Mouse (Mus musculus): ENCODE data around the gene Arhgap24. TPM values are rescaled to one million over a fixed set of nuclear protein-coding genes. Genes with fewer than 3 reads are reported as not detected.

Gene Arhgap24
- polyA plus RNA-seq, 1 experiment from 2014 or later, result 23.8 TPM

- no peak for ATAC-seq (ENCODE audit: insufficient number of reproducible peaks, insufficient read depth, low FRiP score, low TSS enrichment, low read depth)
- 76% methylated on average over 3 of the region's 3 CpGs for WGBS
Measured at GRCm38 (mm10) chr5:102503066-102503465, 21.9 kb downstream of the Arhgap24 start.

GRCm38 (mm10) chr5:102503868-102504267 is 22.7 kb downstream of the Arhgap24 start:
- no peaks in the 10 kb centered on the region for H3K4me1 ChIP-seq
- H3K9ac ChIP-seq, result no peak overlapping the region
- 80% methylated on average over 2 of the region's 2 CpGs for WGBS
- no peak for ATAC-seq (ENCODE audit: insufficient number of reproducible peaks, insufficient read depth, low FRiP score, low TSS enrichment, low read depth)
- H3K4me3 ChIP-seq, result no peak overlapping the region
- no peaks in the 10 kb centered on the region for H3K36me3 ChIP-seq
- no peaks in the 10 kb centered on the region for H3K9me3 ChIP-seq
- no peak overlapping the region for H3K27ac ChIP-seq
- no peaks in the 10 kb centered on the region for H3K27me3 ChIP-seq
- H3K4me2 ChIP-seq, result no peak overlapping the region

More at GRCm38 (mm10) chr5:102503066-102503465, 21.9 kb downstream of the Arhgap24 start:
- Histone ChIP-seq H3K4me1 (no peaks in the 10 kb centered on the region), H3K9ac (no peak overlapping the region), H3K4me3 (no peak overlapping the region), H3K36me3 (no peaks in the 10 kb centered on the region), H3K9me3 (no peaks in the 10 kb centered on the region), H3K27me3 (no peaks in the 10 kb centered on the region), H3K4me2 (no peak overlapping the region), H3K27ac (no peak overlapping the region)

DNA sequence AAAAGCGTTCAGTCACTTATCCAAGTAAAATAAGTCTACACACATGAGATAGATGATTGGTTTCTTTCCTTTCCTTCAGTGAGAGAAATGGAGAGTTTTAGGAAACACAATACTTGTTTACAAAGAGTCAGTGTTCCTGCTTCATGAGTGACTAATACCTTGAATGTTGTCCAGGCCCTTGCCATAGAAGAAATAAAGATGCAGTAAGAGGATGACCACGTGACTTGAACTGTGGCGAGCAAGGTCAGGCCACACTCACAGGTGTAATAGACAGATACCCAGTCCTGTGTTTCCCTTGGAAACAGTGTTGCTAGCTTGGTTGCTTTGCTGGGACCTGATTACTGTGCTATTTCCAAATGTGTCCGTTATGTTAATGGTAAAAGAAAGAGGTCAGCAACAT is 23.4 kb downstream of the Arhgap24 start:
- no peaks in the 10 kb centered on the region for H3K36me3 ChIP-seq
- no peak overlapping the region for H3K4me2 ChIP-seq
- H3K9me3 ChIP-seq, result no peaks in the 10 kb centered on the region
- no peak for ATAC-seq (ENCODE audit: insufficient number of reproducible peaks, insufficient read depth, low FRiP score, low TSS enrichment, low read depth)
- H3K27ac ChIP-seq, result no peak overlapping the region
- no peak overlapping the region for H3K9ac ChIP-seq
- H3K4me3 ChIP-seq, result no peak overlapping the region
- 82% methylated on average over 4 of the region's 4 CpGs for WGBS
- no peaks in the 10 kb centered on the region for H3K27me3 ChIP-seq
- H3K4me1 ChIP-seq, result 0 out of 2 replicates have a peak, but pooled peaks cover 3% of the 10 kb centered on the region

DNA sequence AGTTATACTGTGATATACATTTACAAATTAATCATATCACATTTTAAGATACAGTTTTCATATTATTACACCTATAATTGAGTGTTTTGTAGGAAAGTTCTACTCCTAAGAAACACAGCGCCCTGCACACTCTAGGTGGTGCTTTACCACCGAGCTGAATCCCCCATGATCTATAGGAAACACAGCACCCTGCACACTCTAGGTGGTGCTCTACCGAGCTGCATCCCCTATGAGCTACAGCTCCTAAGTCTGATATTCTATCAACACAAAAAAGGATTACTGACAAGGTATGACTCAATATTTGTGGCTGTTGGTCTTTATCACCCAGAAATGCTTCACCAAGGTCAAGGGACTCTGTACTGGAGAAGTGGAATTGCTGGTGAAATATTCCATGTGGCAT is 27.0 kb downstream of the Arhgap24 start:
- Histone ChIP-seq H3K4me1 (0 out of 2 replicates have a peak, but pooled peaks cover 3% of the 10 kb centered on the region), H3K9ac (no peak overlapping the region), H3K27me3 (no peaks in the 10 kb centered on the region), H3K27ac (no peak overlapping the region), H3K4me2 (no peak overlapping the region), H3K36me3 (no peaks in the 10 kb centered on the region), H3K4me3 (no peak overlapping the region), H3K9me3 (no peaks in the 10 kb centered on the region)
- WGBS, result 66% methylated on average over 3 of the region's 3 CpGs
- no peak for ATAC-seq (ENCODE audit: insufficient number of reproducible peaks, insufficient read depth, low FRiP score, low TSS enrichment, low read depth)

- H3K4me3 ChIP-seq, result no peak overlapping the region
- ATAC-seq (ENCODE audit: insufficient number of reproducible peaks, insufficient read depth, low FRiP score, low TSS enrichment, low read depth), result no peak
- no peak overlapping the region for H3K27ac ChIP-seq
- H3K27me3 ChIP-seq, result no peaks in the 10 kb centered on the region
- no peaks in the 10 kb centered on the region for H3K36me3 ChIP-seq
- H3K9me3 ChIP-seq, result no peaks in the 10 kb centered on the region
- H3K4me1 ChIP-seq, result 0 out of 2 replicates have a peak, but pooled peaks cover 3% of the 10 kb centered on the region
- 65% methylated on average over 2 of the region's 2 CpGs for WGBS
- no peak overlapping the region for H3K4me2 ChIP-seq
- no peak overlapping the region for H3K9ac ChIP-seq
Measured at GRCm38 (mm10) chr5:102509381-102509780, 28.2 kb downstream of the Arhgap24 start.

DNA sequence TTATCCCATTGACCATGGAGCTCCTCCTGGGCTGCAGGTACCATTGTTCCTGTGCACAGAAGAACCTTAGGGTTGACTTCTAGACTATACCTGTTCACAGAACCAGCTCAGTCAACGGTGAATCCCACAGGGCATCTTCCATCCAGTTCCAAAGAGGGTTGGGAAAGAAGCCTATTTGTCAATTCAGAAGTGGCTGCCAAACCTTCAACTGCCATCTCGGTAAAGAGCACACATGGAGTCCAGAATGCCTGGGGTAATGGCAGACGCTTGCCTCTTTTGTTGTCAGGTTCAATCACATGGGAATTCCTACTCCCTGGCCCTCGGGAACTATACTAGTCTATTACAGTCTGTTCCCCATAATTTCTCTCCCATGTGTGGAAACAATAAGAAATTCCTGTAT is 30.5 kb downstream of the Arhgap24 start:
- H3K4me2 ChIP-seq, result no peak overlapping the region
- H3K9me3 ChIP-seq, result no peaks in the 10 kb centered on the region
- no peak for ATAC-seq (ENCODE audit: insufficient number of reproducible peaks, insufficient read depth, low FRiP score, low TSS enrichment, low read depth)
- 56% methylated on average over 4 of the region's 4 CpGs for WGBS
- H3K4me3 ChIP-seq, result no peak overlapping the region
- no peaks in the 10 kb centered on the region for H3K36me3 ChIP-seq
- H3K27me3 ChIP-seq, result no peaks in the 10 kb centered on the region
- H3K4me1 ChIP-seq, result peaks cover 5% of the 10 kb centered on the region; the same call in 1 of the 2 replicates
- no peak overlapping the region for H3K27ac ChIP-seq
- H3K9ac ChIP-seq, result no peak overlapping the region

- 71% methylated on average over 7 of the region's 7 CpGs for WGBS
Measured at GRCm38 (mm10) chr5:102515496-102515895, 34.3 kb downstream of the Arhgap24 start.

GRCm38 (mm10) chr5:102520506-102520905 is 39.3 kb downstream of the Arhgap24 start:
- 81% methylated on average over 1 of the region's 1 CpGs for WGBS
- Histone ChIP-seq H3K9me3 (no peaks in the 10 kb centered on the region), H3K27me3 (no peaks in the 10 kb centered on the region), H3K9ac (no peak overlapping the region), H3K27ac (no peak overlapping the region), H3K4me2 (no peak overlapping the region), H3K36me3 (0 out of 2 replicates have a peak, but pooled peaks cover 6% of the 10 kb centered on the region), H3K4me1 (no peaks in the 10 kb centered on the region), H3K4me3 (no peak overlapping the region)
- ATAC-seq (ENCODE audit: insufficient number of reproducible peaks, insufficient read depth, low FRiP score, low TSS enrichment, low read depth), result no peak

More at GRCm38 (mm10) chr5:102515496-102515895, 34.3 kb downstream of the Arhgap24 start:
- ATAC-seq (ENCODE audit: insufficient number of reproducible peaks, insufficient read depth, low FRiP score, low TSS enrichment, low read depth), result no peak
- Histone ChIP-seq H3K27ac (no peak overlapping the region), H3K9me3 (no peaks in the 10 kb centered on the region), H3K4me2 (no peak overlapping the region), H3K4me1 (peaks cover 2% of the 10 kb centered on the region; the same call in 1 of the 2 replicates), H3K27me3 (no peaks in the 10 kb centered on the region), H3K36me3 (0 out of 2 replicates have a peak, but pooled peaks cover 6% of the 10 kb centered on the region), H3K4me3 (no peak overlapping the region), H3K9ac (no peak overlapping the region)

GRCm38 (mm10) chr5:102535311-102535710 is 54.1 kb downstream of the Arhgap24 start:
- no peak overlapping the region for H3K9ac ChIP-seq
- H3K36me3 ChIP-seq, result no peaks in the 10 kb centered on the region
- no peaks in the 10 kb centered on the region for H3K27me3 ChIP-seq
- no peak overlapping the region for H3K27ac ChIP-seq
- no peak overlapping the region for H3K4me3 ChIP-seq
- H3K4me1 ChIP-seq, result no peaks in the 10 kb centered on the region
- no peak overlapping the region for H3K4me2 ChIP-seq
- no peak for ATAC-seq (ENCODE audit: insufficient number of reproducible peaks, insufficient read depth, low FRiP score, low TSS enrichment, low read depth)
- no peaks in the 10 kb centered on the region for H3K9me3 ChIP-seq
- WGBS, result 87% methylated on average over 9 of the region's 9 CpGs

GRCm38 (mm10) chr5:102537819-102538218 is 56.6 kb downstream of the Arhgap24 start:
- Histone ChIP-seq H3K27ac (no peak overlapping the region), H3K4me1 (no peaks in the 10 kb centered on the region), H3K36me3 (no peaks in the 10 kb centered on the region), H3K9ac (no peak overlapping the region), H3K4me2 (no peak overlapping the region), H3K27me3 (no peaks in the 10 kb centered on the region), H3K9me3 (no peaks in the 10 kb centered on the region), H3K4me3 (no peak overlapping the region)
- WGBS, result 79% methylated on average over 3 of the region's 3 CpGs
- no peak for ATAC-seq (ENCODE audit: insufficient number of reproducible peaks, insufficient read depth, low FRiP score, low TSS enrichment, low read depth)

- no peak overlapping the region for H3K4me2 ChIP-seq
- H3K9me3 ChIP-seq, result no peaks in the 10 kb centered on the region
- no peak for ATAC-seq (ENCODE audit: insufficient number of reproducible peaks, insufficient read depth, low FRiP score, low TSS enrichment, low read depth)
- H3K9ac ChIP-seq, result no peak overlapping the region
- H3K36me3 ChIP-seq, result no peaks in the 10 kb centered on the region
- H3K4me1 ChIP-seq, result peaks cover 16% of the 10 kb centered on the region
- H3K27ac ChIP-seq, result no peak overlapping the region
- WGBS, result 94% methylated on average over 4 of the region's 4 CpGs
- H3K27me3 ChIP-seq, result no peaks in the 10 kb centered on the region
- no peak overlapping the region for H3K4me3 ChIP-seq
Measured at GRCm38 (mm10) chr5:102546296-102546695, 65.1 kb downstream of the Arhgap24 start.

DNA sequence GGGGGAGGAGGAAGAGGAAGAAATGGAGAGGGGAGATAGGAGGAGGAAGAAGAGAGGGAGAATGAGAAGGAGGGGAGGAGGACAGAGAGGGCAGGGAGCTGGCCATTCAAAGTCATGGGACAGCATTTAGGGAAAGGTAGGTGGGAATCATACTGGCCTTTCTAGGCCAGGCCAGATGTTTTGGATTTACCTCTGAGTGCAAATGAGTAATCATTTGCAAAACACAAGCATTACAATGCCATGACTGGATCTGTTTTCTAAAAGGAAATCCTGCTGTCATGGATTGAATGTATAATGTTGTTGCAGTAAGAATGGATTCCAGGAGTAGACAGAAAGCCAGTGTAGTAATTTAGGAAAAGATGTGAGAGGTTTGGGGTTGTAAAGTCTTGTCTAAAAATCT is 66.6 kb downstream of the Arhgap24 start:
- Histone ChIP-seq H3K9ac (no peak overlapping the region), H3K4me1 (peaks cover 22% of the 10 kb centered on the region), H3K36me3 (no peaks in the 10 kb centered on the region), H3K4me2 (no peak overlapping the region), H3K27ac (no peak overlapping the region), H3K9me3 (no peaks in the 10 kb centered on the region), H3K27me3 (no peaks in the 10 kb centered on the region), H3K4me3 (no peak overlapping the region)
- ATAC-seq (ENCODE audit: insufficient number of reproducible peaks, insufficient read depth, low FRiP score, low TSS enrichment, low read depth), result no peak
